Mouse (Mus musculus) lung, adult 2 months (tissue): ENCODE measurements around the gene Gpam.

Source experiments
- CTCF ChIP-seq: fragments of 200-500 bp; IDR thresholded peaks from 2 replicates; pipeline ENCODE4 v1.5.1; 2011; ENCODE audit warnings: mild to moderate bottlenecking, low read length, control low read depth; ENCODE audit not compliant: insufficient read depth
- POLR2A ChIP-seq: fragments of 200-500 bp; IDR thresholded peaks from 2 replicates; pipeline ENCODE4 v1.6.1; 2011; ENCODE audit warnings: low read depth, mild to moderate bottlenecking, control low read depth, low read length, borderline replicate concordance; ENCODE audit errors: extremely low read depth

DNA sequence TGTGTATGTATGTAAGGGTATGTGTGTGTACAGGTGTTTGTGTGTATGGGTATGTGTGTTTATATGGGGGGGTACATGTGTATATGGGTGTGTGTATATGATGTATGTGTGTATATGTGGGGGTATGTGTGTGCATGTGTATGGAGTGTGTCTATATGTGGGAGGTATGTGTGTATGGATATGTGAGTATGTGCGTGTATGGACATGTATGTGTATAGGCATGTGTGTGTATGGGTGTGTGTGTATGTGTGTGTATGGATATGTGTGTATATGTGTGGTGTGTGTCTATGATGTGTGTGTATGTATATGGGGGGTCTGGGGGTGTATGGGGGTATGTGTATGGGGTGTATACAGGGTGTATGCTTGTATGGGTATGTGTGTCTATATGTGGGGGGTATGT, 1.4 kb upstream of the Gpam start:
- TF ChIP-seq POLR2A (no peak), CTCF (no peak)
